Mouse (Mus musculus) ovary, adult 18-20 months (tissue): ENCODE measurements around the gene Cntn1.

Source experiments
- DNase-seq: peaks from one replicate; pipeline ENCODE4 v3.0.0; 2022; ENCODE audit warnings: low spot score, mixed read lengths

The Cntn1 gene

GRCm38 (mm10) chr15:92050996-92051352 lies at the start of gene Cntn1:
Gene Cntn1, plus strand, starts transcription at chr15:92051165.
- DNase-seq, result no peak

DNA sequence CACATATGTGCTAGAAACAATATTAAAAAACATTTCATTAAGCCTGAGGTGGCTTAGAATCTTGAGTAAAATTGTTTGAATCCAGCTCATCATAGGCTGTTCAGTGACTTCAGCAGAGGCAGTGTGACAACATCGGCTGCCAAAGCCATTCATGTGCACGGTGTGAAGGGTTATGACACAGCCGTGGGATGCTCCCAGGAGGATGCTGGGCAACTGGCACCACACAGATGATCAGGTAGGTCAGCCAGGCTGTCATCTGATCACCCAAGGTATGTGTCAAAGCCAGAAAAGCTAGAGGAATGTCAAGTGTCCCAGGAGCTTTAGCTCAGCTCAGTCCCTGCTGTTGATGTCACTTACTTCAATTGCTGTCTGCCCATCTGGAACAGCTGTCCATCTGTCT lies 49.5 kb upstream of the Cntn1 start:
- DNase-seq, result no peak

DNA sequence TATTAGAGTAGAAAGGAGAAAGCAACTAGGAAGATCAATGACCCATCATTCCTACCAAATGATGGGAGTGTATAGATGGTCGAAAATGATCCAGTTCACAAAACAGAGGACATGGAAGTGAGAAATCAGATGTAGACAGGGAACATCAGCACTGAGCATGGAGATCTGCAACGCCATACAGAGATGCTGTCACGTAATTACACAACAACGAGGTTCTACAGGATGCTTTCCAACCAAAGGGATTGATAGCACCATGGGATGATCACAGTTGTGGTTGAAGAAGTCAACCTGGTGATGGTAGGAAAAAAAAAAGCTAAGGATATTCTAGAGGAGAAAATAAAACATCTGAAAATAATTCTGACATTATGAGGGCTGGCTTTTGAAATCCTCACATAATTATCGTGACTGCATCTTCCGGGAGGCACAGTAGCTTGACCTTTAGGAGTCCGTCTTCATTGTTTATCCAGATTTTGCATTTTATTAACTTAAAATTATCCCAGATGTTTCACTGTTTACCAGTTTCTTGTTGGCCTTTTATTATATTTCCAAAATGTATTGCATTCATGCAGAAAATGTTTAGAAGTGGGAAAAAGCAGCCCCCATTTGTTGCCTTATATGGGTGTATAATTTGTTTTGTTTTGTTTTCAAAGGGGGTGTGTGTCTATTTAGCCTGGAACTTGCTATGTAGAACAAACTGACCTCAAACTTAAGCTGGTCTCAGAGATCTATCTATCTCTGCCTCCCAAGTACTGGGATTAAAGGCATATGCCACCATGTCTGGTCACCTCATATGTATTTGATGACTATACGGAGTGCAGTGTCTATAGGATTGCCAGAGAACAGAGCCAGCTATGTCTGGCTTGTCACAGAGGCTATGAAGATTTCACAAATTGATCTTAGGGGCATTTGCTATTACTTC lies 38.5 kb upstream of the Cntn1 start:
- DNase-seq, result no peak

DNA sequence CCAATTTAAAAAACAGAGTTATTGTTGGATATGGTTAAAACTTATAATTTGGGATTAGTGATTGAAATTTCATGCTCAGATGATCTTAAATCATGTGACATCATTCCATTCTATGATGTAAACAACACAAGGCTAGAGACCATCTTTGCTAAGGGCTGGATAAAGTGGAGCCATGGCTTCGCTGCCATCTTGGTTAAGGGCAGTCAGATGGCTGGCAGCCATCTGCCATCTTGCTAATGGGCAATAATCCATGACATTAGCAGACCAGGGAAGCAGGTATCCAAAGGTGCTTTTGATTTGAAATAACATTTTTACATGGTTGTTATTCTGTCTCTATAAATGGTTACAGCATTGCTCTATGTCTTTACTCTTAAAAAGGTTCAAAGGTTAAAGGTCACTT lies 16.9 kb upstream of the Cntn1 start:
- DNase-seq, result no peak

GRCm38 (mm10) chr15:92042538-92042937 lies 8.4 kb upstream of the Cntn1 start:
- no peak for DNase-seq

- no peak for DNase-seq
Measured at GRCm38 (mm10) chr15:92046042-92046441, 4.9 kb upstream of the Cntn1 start.

GRCm38 (mm10) chr15:92048031-92048430 lies 2.9 kb upstream of the Cntn1 start:
- no peak for DNase-seq

- no peak for DNase-seq
Measured at GRCm38 (mm10) chr15:92048531-92048930, 2.4 kb upstream of the Cntn1 start.

DNA sequence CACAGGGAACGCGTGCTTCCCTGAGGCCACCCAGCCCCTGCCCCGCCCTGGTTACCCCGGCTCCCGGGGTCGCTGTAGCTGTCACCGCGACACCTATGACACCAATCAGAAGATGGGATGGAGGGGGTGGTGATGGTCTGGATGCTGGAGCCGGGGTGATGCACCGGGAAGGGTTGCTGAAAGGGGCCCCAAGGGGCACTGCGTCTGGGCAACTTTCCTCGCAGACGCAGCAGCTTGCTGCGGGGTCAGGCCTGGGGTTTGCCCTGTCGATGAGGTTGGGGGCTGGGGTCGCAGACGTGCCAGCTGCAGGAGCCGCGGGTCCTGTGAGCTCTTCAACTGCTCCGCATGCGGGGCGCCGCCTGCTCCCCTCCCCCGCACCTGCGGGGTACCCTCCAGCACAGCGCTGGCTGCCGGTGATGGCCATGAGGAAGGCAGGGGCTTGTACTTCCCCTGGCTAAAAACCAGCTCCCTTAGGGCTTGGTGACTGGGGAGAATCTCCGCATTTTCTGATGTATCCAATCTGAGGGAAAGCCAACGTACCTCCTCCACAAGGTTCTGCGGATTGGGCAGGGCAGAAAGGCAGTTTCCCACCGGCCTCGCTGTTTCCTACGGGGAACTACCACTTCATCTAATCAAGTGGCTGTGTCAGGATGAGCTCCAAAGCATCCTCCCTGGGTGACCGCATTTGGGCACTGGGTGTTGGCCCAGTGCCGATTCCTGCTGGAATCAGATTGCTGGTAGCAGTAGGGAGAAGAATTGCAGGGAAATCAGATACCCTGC lies 578 bp downstream of the Cntn1 start:
- no peak for DNase-seq

- DNase-seq, result no peak
Measured at GRCm38 (mm10) chr15:92052133-92052463, 1.1 kb downstream of the Cntn1 start.

GRCm38 (mm10) chr15:92057553-92057952 lies 6.6 kb downstream of the Cntn1 start:
- DNase-seq, result no peak

GRCm38 (mm10) chr15:92060986-92061385 lies 10.0 kb downstream of the Cntn1 start:
- DNase-seq, result no peak

GRCm38 (mm10) chr15:92079416-92079815 lies 28.5 kb downstream of the Cntn1 start:
- no peak for DNase-seq

DNA sequence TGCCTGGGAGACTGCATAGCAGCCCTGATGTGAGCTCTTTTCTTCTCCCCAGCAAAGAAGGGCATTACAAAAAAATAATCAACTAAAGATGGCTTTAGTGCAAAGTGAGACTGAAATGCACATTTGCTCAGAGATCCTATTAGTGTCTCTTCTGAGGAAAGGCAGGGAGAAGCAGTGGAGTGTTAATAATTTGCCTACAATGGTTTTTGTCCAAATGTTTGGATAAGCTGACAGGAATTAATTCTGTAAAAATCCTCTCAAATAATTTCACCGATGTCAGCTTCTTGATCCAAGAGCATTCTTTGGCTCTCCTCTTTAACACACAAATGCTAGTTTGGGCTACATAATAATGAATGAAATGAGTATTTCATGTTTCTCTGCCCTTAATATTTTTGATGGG lies 34.9 kb downstream of the Cntn1 start:
- no peak for DNase-seq

DNA sequence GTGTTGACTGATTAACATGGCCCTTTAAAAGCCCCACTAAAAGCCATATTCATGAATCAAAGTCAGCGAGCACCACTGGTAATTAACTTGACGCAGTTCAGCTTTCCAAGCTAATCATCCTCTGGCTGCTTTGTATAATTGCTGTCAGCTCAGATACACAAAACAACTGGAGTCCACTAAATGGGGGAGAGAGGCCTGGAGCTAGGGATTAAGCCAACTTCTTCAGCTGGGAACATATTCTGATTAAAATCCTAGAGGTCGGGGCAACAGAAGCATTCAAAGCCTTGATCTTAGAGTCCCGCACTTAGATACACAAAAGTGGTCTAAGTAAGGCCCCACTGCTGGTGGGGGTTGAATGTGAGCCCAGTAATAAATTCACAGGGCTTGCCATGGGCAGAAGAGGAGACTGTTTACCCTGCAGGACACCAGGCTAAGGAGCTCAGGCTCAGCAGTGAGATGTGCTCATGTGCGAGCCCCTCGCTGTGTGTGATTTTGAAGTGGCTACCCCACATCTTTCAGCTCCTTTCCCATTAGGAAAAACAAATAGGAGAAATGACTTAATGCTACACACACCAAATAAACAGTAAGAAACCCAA lies 36.8 kb downstream of the Cntn1 start:
- DNase-seq, result no peak

- DNase-seq, result no peak
Measured at GRCm38 (mm10) chr15:92090787-92091186, 39.8 kb downstream of the Cntn1 start.

DNA sequence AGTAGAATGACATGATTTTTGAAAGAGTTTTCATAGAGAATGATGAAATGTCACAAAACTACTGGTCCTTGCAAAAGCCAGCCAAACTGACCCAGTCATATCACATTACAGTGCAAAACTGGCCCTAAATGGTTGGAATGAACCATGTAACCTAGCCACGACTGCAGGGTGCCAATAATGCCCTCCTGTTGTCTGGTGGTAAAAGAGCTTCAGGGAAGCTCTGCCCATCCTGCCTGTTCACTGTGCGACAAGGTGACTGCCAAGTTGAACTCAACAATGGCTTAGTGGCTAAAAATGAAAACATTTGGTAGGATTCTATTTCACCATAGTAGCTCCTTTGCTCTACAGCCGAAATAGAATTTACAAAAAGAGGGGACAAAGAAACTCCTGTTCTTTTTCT lies 41.1 kb downstream of the Cntn1 start:
- DNase-seq, result no peak

DNA sequence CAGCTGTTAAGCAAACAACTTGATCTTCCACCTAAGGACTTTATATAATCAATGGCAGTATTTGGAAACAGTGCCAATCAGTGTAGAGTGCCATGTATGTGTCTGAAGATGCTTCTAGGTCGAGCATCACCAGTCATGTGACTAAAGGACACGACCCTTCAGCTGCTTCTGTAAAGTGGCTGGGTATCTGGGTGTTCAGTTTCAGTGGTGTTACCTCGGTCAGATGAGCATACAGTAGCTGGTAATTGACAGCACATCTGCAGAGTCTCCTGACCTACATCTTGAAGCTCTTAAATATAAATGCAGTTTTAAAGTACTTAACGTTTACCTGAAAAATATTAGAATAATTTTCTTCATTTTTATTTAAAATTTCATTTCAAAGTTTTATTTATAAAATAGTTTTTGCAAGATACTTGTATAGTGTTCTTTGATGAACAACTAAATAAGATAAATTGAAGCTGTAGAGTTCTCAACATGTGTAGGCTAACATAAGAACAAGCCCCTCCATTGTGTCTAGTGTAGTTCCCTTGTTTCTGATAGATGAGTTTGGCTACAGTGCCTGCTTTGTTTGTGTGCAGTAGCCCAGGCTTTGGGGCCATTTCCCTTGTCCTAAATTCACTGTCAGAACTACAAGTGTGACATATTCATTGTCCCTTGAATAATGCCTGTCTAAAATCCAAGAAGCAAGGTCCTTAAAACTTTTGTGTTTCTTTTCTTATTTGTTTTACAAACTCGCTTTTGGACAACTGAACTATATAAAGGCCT lies 48.6 kb downstream of the Cntn1 start:
- no peak for DNase-seq

DNA sequence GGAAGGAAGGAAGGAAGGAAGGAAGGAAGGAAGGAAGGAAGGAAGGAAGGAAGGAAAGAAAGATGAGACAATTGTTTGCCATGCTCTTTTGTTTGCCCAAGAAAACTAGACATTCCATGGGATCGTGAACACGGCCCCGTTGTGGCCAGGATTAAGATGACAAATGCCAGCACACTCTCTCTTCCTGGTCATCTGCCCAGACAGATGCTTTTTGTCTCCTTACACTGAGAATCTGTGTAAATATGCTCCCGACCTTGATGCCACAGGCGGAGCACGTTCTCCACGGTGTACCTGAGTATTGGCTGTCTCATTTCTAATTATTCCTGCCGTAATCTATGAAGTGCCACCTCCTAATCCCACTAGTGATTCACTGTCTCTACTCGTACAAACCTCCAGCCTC lies 51.0 kb downstream of the Cntn1 start:
- no peak for DNase-seq

DNA sequence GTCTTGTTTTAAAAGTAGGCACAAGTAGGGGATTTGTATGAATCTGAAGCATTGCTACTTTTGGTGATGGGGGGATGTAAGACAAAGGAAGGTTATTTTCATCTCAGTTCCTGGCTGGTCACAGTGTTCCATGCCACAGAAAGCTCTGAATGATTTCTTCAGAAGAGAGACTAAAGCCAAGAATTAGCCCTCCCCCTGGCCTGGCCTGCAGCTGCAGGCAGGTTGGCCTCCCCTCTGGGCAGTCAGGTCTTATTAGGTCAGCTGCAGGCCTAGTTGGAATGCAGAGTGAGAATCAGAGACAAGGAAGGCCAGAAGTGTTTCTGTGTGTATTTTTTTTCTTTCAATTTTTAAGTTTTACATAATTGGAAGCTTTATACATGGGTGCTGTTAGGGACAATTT lies 61.5 kb downstream of the Cntn1 start:
- DNase-seq, result no peak

- DNase-seq, result no peak
Measured at GRCm38 (mm10) chr15:92132936-92133335, 82.0 kb downstream of the Cntn1 start.

DNA sequence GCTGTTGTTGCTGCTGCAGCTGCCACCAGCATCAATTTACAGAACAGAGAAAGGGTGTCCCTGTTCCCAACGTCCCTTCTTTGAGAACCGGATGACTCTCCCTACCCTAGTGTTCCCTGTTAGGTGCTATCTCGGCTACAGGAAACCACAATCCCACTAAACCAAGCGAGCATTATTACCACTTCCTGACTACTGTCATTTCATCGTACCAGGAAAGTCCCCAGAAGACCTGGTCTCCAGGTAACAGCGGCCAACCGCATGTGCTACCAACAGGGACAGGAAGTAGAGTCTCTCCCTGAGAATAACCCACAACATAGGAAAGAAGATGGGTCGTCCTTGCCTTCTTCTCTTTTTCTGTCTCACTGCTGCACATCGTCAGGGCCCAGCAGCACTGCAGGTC lies 83.3 kb downstream of the Cntn1 start:
- no peak for DNase-seq
